Mouse (Mus musculus) heart, postnatal 0 days (tissue): ENCODE results near the gene Pigv.

Experiments used
- CTCF ChIP-seq: IDR thresholded peaks from 2 replicates; pipeline ENCODE4 v1.5.1; 2016; ENCODE audit warnings: antibody characterized with exemption, control low read depth, low read depth
- EP300 ChIP-seq: IDR thresholded peaks from 2 replicates; pipeline ENCODE4 v1.6.1; 2016; ENCODE audit warnings: antibody characterized with exemption, low read depth

DNA sequence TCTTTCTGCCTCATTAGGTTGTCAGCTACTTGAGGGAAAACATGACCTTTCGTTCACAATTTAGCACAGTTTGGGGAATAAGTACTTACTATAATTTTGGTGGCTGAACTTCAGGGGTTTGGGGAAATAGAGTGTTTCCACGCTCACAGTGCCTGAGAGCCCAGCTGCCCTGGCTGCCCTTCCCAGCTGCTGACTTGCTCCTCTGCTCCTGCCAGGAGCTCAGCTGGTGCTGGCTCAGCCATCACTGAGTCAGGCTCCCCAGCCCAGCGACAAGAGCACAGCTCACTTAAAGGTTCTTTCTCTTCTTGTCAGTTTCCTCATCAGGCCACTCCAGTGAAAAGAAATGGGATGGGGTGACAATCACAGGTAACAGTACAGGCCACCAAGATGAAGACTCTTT is 3.9 kb downstream of the Pigv start:
- TF ChIP-seq CTCF (no peak), EP300 (no peak)
